Mouse (Mus musculus): ENCODE results near the gene Tmsb15b1. TPM values are rescaled to one million over a fixed set of nuclear protein-coding genes. Genes with fewer than 3 reads are reported as not detected.

The Tmsb15b1 gene
- total RNA-seq, 1 experiment from 2014 or later = 18.6 TPM

GRCm38 (mm10) chrX:136925863-136926262 is 50.8 kb downstream of the Tmsb15b1 start:
- no peak for ATAC-seq (replicated peaks in 1 of 2; ENCODE audit: insufficient read depth in 1 of 2, low FRiP score in 2 of 2, low TSS enrichment in 1 of 2, low read depth in 1 of 2, poor library complexity in 2 of 2, severe bottlenecking in 2 of 2)

Other genes starting within 250 kb of the Tmsb15b1 start
- 464 and 594 TPM in 2 replicates for gene Morf4l2, start 233.2 kb downstream of the Tmsb15b1 start, total RNA-seq (2017)
- gene Glra4, start 196.7 kb downstream of the Tmsb15b1 start, total RNA-seq (2017) = not detected in 2 replicates
- gene Plp1, start 154.2 kb downstream of the Tmsb15b1 start, total RNA-seq (2017) = 3.4 and 3.6 TPM in 2 replicates
- not detected in 2 replicates for gene Rab9b, start 108.1 kb downstream of the Tmsb15b1 start, total RNA-seq (2017)
- not detected in 2 replicates for gene H2bfm, start 49.5 kb downstream of the Tmsb15b1 start, total RNA-seq (2017)
- 6.4 and 14.5 TPM in 2 replicates for gene Tmsb15b2, start 1.4 kb downstream of the Tmsb15b1 start, total RNA-seq (2017)
- gene Tmsb15l, start within 50 bp of the Tmsb15b1 start, total RNA-seq (2017) = 20.1 and 33.5 TPM in 2 replicates
- gene Zcchc18, start 16.3 kb upstream of the Tmsb15b1 start, total RNA-seq (2017) = 2.3 and 2.6 TPM in 2 replicates
- gene Slc25a53, start 61.4 kb upstream of the Tmsb15b1 start, total RNA-seq (2017) = 5.6 and 10.0 TPM in 2 replicates
- gene Fam199x, start 72.7 kb upstream of the Tmsb15b1 start, total RNA-seq (2017) = 16.5 and 20.0 TPM in 2 replicates
- not detected in 2 replicates for gene Esx1, start 145.2 kb upstream of the Tmsb15b1 start, total RNA-seq (2017)